Mouse (Mus musculus): Measurements from ENCODE around the gene Gm973.

The Gm973 gene

DNA sequence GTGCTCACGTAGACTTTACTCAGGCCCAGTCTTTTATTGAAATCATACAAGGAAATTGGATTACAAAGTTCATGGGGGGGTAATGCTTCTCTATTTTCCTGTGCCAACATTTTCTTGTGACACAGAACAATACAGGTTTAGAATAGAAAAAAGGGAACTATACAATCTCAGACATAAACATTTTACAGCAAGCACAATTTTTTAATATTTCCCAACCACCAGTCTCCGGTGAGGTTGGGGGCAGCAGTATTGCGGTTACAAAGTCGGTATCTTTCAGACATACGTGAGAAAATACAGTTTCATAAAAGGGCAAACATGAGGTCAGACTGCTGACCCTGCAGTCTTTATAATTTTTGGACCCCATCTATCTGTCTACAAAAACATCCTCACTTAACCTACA, 20.1 kb upstream of the Gm973 start:
- DNase-seq = no peak

DNA sequence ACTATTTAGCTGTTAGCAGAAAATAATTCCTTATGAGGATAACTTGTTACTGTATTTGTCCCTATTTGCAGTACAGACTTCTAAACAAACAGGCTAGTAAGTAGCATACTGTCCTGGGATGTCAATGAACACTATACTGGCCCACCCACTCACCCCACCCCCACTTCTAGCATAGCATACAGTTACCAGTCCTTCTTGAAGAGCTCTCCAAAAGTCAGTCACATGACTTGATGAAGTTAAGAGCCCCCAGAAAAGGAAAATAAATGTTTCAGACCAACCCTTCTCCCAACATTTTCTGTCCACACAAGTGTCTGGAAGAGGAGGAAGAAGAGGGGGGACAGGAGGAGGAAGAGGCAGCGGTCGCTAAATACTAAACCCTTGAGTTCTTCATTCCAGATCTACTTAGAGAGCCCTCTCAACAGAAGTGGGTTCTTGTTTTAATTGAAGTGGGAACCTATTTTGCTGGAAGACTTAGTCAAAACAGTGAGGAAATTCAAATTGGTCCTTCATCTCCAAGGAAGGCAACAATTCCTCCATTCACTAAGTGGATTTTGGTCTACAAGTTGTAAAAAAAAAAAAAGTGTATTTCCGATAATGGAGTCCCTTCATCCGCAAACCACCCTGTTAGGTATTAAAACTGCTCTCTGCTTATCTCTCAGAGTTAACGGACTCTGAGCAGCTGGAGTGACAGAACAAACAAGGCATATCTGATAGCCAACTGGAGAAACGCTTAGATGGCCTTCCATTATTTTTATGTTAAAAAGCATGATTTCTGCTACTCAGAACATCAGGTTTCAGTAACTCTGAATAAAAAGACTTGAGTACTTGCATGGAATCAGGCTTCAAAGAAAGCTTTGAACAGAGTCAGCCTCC, 18.1 kb upstream of the Gm973 start:
- no peak for DNase-seq

DNA sequence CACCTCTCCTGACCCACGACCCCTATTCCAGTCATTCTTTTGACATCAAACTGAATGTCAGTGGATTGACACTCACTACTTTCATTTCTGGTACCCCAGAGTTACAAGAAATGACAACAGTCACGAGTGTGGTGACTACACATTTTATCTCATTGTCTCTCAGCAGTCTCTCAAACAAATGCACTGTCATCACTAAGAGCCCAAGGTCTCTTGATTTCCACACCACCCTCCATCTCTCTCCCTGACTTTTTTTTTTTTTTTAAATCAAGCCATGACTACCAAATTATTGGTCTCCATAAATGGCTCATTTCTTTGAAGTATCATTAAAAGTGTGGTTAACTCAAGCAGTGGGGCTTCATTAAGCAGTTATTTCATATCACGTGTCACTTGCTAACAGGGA, 16.7 kb upstream of the Gm973 start:
- no peak for DNase-seq

DNA sequence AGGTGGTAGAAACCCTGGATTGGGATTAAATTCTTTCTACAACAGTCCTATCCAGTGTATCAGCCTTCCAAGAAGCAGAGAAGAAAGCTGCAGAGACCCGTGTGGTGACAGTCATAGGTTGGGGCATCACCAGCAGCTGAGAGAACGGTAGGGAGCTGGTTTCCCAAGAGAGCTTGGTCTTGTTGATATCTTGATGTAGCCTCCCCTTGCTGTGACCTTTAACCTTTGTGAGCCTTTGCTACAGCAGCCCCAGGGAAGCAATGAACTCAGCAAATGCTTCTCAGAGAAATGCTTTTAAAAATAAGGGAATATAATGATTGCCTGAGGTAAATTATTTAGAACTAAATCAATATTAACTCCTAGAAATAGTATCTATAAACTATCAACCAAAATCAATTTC, 13.7 kb upstream of the Gm973 start:
- DNase-seq = no peak

DNA sequence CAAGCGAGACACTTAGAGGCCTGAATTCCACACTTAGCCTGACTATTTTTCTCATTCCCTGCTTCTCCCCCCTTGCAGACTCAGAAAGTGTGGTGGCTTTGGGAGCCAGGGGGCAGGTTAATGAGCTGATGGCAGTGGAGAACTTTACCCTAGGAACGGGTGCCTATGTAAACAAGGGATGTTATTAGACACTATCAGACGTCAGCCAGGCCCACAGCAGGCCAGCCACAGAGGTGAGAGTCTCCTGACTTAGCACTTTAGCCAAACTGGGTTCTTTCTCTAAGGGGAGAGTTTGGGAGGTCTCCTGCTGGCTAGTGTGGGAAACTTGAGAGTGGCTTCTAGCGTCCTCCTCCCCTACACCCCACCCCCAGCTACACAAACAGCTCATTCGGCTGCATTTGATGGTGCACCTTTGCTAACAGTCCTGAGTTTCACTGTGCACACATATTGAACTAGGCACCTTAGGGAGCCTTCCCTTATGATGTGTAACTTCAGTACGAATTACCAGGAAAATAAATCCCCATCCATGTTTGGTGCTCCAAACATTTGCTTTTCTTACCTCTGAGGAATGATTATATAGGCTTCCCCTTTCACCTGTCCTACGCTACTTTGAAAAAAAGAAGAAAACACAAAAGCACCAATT, 12.3 kb upstream of the Gm973 start:
- DNase-seq = no peak

DNA sequence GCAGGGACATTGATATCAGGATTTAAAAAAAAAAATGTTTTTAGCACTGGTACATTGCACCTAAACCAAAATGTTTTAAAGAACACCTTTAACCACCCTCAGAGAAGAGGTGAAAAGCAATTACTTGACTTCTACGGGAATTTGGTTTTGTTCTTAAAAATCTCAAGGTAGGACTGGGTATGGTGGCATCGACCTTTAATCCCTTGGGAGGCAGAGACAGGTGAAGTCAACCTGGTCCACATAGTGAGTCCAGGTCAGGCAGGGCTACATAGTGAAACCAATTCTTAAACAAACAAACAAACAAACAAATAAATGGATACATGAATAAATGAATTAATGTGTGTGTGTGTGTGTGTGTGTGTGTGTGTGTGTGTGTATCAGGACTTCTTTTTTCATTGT, 11.8 kb upstream of the Gm973 start:
- no peak for DNase-seq

DNA sequence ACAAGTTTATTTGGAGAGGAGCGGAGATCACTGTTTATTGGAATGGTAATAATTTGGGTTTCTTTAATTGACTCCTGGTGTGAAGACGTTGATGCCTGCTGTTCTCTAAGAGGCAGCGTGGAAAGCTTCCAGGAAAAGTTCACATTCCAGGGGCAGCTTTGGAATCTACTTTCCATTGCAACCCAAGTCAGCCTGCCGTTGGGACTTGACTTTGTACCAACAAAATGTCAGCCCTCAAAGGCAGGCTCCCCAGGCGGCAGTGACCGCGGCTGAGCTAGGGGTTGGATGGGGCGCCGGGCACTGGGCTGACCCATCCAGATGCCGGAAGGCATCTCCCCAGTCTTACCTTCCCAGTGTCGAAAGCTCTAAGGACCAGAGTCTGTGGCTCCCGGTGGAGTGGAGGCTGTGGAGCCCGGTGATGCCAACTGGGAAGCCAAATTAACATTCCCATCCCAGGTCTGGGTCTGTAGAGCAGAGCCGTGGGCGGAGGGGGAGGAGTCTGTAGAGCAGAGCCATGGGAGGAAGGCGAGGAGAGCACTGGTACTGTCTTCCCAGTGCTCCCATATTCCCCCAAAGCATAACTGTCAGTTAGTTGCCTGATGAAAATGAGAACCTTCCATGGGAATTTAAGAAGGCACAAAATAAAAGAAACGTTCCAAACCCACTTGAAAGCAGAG, 7.5 kb upstream of the Gm973 start:
- DNase-seq = no peak

DNA sequence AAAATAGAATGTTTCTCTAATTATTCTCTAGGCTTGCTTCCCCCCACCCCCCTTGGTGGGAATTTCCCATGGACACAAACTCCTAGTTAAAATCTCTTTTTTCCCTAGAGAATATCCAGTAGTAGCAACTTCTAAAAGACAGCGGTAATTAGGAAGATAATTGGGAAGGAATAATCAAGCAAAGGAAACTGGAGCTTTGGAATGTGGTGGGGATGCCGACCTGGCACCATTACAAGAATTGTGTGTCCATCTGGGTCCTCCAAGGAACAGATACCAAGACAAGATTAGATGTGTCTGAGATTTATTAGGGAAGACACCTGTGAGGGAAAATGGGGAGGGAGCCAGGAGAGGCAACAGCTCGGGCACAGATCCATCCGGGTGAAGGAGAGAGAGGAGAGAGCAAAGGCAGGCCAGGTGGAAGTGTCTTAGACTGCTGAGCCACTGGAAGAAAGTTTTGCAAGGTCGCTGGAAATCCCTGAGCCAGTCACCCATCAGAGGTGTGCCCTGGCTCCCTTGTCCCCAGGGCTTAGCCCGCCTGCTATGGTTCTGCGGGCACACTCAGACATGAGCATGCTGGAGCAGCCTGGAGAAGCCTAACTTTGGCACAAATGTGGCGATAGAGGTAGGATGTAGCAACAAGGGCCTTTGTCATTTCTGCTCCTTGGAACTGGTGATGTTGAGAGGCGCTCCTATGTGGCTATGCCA, 4.3 kb upstream of the Gm973 start:
- no peak for DNase-seq

DNA sequence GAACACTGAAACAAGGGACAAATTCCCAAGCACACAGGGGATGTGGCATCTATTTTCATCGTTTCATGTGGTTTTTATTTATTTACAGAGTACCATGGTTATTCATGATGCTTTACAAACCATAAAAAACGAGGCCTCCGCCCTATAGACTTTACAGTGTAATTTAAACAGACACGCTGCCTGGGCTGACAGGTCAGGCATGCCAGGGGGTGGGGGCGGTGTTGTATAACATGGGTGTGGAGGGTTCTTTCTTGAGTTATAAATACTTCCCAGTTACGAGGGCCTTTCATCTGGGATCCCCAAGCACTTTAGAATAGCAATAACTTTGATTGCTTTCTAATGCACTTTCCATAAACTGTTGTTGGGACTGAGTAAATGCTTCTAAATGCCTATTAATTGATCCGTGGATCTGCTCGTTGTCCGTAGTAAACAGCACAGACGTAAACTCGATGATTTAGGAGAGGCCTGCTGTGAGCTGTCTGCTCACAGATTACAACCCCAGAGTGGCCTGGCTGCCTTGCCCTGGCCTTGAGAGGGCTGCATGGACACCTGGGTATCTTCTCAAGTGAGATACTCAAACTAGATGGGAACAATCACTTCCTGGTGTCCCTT, 4.3 kb downstream of the Gm973 start:
- no peak for DNase-seq

DNA sequence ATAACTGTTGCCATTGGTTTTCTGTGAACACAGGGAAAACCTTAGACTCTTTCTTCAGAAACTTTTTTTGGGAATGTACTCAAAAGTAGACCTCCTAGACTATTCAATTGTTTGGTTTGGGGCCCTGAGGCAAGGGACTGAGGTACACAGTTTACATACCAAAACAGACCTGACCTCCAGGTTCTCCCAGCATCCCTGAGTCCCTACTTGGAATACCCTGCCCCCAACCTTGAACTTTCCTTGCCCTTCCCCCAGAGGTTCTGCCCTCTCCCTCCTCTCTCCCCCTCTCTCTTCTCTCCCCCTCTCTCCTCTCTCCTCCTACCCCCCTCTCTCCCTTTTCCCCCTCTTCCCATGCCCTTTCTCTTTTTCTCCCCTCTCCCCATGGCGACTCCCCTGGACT, 6.4 kb downstream of the Gm973 start:
- DNase-seq = no peak

DNA sequence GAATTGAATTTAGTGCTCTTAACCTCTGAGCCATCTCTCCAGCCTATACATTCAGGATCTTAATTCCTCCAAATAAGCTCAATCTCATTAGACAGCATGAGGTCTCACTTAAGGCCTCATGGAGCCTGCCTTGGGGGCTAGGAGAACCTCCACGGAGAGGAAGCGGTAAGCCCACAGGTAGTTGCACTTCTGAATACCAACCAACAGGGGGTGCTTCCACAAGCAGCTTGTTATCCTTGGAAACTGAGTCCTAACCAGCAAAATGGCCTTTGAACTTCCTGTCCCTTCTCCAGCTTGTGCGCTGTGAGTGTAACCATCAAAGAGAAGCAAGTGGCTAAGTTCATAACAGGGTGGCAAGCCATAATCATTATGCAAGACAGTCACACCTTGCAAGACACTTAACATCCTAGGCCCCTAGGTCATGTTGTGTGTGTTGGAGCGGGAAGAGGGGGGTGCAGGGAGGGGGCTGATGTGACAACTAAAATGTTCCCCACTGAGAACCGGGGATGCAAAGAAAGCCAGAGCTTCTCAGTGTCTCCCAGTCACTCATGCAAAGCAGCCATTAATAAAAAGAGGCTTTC, 7.4 kb downstream of the Gm973 start:
- DNase-seq = peak; percentile 19

DNA sequence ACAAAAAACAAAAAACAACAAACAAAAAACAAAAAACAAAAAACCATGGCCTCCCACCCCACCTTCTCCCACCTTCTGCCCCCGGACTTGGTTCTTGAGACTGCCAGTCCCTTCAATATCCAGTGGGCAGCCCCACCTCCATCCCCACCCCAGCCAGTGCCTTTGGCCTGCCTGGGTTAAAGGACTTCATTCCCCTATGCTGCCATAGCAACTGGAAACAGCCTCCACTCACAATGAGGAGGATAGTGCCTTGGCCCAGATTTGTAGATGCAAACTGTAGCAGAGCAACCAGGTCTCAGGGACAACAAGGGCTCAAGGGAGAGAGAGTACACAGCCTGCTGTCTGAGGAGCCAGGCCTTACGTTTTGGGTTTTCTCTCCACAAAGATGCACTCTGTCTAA, 8.0 kb downstream of the Gm973 start:
- no peak for DNase-seq

DNA sequence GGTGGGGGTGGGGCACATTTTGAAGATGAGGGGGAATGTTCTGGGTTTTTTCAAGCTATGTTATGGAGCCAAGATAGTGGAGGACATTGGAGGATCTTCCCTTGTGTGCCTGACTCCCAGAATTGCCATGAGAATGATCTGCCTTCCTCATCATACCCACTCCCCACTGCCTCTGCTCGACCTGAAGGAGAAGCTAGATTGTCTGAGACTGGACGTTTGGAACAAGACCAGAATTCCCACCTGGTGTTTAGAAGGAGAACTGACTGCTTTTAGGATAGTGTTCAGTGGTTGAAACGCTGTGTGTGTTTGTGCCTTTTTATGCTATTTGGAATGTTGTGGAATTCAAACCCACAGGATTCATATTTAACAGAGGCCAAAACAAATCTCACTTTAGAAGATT, 8.7 kb downstream of the Gm973 start:
- no peak for DNase-seq

DNA sequence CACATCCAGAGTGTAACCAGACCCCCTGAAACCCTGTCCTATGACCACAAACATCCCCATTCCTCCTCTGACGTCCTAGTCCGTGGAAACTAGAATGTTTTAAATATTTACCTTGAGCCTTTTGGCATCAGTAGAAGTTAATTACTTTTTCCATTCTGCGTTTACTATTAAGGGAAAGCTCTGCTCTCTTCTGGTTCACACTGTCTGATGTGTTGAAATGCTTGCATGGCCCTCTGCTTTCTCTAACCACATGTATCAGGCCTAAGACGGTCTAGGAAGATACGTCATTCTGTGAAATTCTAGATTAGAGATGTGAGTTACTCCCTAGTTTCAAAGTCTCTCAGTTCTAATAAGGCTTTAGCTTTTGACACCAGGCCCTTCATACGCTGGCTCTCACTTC, 11.2 kb downstream of the Gm973 start:
- DNase-seq = no peak

DNA sequence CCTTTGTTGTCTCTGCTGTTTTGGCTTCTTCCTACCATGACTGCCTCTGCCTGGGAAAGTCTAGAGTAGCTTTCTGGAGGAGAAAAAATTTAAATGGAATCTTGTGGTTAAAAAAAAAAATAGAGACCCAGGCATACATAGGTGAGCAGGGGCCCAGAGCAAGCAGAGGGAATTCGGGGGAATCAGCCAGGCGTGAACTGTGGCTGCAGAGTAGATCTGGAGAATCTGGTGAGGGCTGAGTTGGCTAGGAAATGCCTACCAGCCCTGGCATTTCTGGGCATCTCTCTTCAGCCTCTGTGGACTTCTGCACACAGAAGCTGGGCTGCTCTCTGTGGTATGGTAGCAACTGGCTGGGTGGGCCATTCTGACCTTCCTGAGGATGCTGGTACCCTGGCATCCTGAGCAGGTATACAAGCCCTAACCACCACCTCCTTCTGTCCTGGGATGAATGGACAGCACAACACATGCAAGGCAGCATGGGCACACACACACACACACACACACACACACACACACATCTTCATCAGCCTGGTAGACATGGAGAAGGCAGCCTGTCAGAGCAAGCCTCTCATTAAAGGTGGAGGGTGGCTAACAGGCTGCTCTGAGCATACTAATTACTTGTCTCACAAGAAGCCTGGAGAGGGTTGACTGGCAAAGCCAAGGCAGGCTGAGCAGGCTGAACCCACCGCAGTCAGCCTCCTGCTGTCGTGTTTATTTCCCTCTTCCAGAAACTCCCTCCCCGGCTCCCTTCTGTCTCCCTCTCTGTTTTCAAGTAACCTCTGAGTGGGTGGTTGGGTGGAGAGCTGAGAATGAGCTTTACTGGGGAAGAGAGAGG, 19.1 kb downstream of the Gm973 start:
- DNase-seq = no peak

DNA sequence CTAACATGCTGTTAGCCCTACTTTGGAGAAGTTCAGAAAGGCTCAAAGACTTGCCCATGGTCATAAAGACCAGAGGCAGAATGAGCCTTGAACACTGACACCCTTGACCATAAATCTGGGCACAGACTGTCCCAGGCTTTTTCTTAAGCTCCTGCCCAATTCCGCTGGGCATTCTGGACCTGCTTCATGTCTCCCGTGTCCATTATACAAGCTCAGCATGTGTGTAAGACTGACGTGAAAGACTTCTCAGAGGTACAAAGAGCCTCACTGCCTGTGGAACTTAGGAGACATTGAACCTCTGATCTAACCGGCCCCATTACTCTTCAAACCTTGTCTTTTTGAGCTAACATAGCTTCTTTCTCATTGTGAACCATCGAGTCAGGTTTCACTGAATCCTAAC, 22.3 kb downstream of the Gm973 start:
- no peak for DNase-seq

DNA sequence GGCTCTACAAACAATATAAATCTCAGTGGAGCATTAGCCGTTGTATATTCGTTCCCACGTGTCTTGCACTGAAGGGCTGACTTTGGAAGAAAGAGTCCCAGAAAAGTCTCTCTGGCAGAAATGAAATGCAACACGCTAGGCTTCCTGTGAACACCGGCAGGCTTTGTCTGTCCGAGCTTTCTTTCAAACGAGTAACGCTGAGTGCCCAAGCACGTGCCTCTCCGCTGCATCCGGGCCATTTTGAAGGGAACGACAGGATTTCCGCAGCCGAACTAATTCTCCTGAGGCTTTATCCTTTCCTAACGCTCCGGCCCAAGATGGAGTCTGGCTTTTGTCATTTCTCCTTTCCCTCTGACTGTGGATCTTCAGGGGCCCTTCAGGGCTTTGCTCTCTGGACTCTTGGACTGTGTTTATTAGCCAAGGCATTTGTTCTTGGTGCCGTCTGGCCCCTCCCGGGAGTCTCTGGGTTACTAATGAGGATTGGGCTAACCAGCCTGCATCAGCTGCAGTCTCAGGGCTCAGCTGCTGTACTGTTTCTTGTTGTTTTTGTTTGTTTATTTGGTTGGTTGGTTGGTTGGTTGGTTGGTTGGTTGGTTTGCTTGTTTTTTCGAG, 24.6 kb downstream of the Gm973 start:
- no peak for DNase-seq

DNA sequence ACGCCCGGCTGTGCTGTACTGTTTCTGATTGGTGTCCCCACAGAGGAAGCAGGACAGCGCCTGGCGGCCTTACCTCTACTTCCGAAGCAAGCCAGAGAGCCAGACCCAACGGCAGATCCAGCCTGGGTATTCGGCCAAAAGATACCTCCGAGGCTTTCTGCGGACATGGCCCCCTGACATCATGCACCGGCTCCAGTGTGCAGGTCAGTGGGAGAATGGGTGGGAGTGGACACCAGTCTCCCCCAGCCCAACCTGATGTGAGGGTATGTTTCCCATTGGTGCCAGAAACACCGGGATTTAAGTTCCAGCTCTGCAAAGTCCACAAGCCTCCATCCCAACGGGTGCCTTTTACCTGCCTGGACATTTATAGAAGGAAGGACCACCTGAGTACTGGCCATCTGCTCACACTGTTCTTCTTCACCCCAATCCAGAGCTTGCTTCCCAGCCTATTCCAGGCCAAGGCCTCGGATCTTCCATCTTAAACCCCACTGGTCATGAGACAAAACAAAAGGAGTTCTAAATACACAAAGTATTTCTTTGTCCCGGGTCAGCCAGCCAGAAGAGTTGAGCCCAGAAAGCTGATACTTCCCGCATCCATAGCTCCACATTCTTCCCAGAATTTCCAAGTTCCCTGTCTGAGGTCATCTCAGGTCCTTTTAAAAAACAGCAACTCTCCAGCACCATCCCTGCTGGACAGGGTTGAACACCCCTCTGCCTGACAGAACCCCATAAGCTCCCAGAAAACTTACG, 25.4 kb downstream of the Gm973 start:
- DNase-seq = no peak

DNA sequence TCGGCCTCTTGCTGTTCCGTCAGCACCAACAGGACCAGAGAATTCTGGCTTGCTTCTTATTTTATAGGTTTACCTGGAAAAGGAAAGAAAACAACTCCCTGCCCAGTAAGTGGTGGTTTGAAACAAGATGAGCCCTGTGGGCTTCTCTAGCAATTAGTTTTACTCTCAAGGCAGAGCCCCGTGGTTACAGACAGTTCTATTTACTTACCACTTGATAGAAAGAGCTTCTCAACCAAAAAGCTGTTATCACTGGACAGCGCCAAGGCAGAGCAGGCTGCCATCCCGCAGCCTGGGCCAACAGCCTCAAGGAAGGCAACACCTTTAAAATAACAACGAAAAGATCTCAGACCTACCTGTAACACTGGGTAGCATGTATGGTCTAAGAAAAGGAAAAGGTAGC, 26.2 kb downstream of the Gm973 start:
- no peak for DNase-seq

DNA sequence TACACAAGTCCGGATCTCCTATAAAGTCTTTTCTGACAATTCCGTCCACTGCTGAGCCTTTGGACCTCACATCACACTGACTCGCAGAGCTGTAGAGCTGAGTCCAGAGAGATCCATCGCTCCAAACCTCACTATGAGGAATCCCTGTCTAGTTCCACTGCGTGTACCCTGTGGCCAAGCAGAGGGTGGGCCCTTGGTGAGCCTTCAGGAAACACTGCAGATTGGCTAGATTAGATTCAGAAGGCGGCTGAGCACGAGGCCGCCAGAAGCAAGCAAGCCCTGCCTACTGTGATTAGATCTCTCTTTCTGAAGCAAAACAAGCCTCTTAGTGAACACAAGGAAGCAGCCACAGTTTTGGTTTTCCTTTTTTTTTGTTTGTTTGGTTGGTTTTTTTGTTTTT, 27.8 kb downstream of the Gm973 start:
- no peak for DNase-seq

DNA sequence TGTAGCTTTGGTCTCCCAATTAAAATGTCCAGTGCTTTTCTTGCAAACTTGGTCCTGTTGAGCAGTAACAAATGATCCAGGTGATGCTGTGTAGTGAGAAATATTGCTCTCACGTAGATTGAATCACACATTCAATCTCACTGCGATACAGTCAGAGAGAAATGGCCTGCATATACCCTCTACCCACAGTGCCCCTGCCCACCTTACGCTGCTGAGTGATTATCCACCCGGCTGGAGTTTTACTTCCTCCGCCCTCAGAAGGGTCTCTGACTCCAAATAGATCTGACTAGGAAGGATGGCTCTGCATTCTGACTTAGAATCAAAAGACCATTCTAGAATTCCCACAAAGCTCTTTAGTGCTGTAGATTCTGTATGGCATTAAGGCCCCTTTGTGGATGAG, 32.4 kb downstream of the Gm973 start:
- no peak for DNase-seq

Measured in thymus, postnatal 4 days (tissue).